Mouse (Mus musculus) Patski (cell line): ENCODE data around the gene Elf5. TPM values are rescaled to one million over a fixed set of nuclear protein-coding genes. Genes with fewer than 3 reads are reported as not detected.

Source experiments
- ATAC-seq: fragments of 100-300 bp; one replicate; pipeline ENCODE4 v1.8.0; 2021
- CTCF ChIA-PET: fragments of 350-600 bp; sonication (Branson Sonifier 250); formaldehyde crosslinking; loops from one replicate; lab custom pipeline; 2022; ENCODE audit warnings: inconsistent platforms; lab: Charles Lee
- POLR2A ChIA-PET: fragments of 350-600 bp; sonication (Branson Sonifier 250); formaldehyde crosslinking; loops from one replicate; lab custom pipeline; 2022; ENCODE audit warnings: antibody characterized with exemption, inconsistent platforms; lab: Charles Lee
- DNase-seq: peaks from one replicate; pipeline ENCODE4 v3.0.0-alpha.2; 2011; ENCODE audit warnings: low read depth, low spot score
- H3K27me3 ChIP-seq: fragments of 371-371 bp; one replicate; pipeline ENCODE4 v1.5.1; 2021
- CTCF ChIP-seq: fragments of 100-300 bp; IDR thresholded peaks from one replicate; pipeline ENCODE4 v1.5.1; 2021
- in situ Hi-C: fragments of 300-500 bp; cut with MboI; formaldehyde crosslinking; loops from 3 replicates; pipeline ENCODE4 v1.11.1; 2018; ENCODE audit warnings: low pct_unique_long_range_greater_than_20kb, mixed read lengths
- polyA plus RNA-seq: library from polyadenylated mRNA; unstranded; gene quantifications from one replicate; pipeline ENCODE4 v1.2.3, GENCODE M21; 2021

Elf5 gene
- not detected for polyA plus RNA-seq

GRCm38 (mm10) chr2:103411348-103411747, at the start of gene Elf5:
Gene Elf5, plus strand, starts transcription at chr2:103411688.
- no peak for TF ChIP-seq CTCF
- CTCF ChIA-PET: interaction anchor here (1.2 to 1.7 kb wide), 3 partner anchors 14 to 35 kb away, joined by 3 to 10 read pairs (median 3); no protein-coding TSS in a partner anchor
- peak; percentile 69 for ATAC-seq
- POLR2A ChIA-PET: no interaction called here
- peak; percentile 68 for DNase-seq
- H3K27me3 ChIP-seq: no peaks in the 10 kb centered on the region
- in situ Hi-C loops: no loop called here

- DNase-seq (no peak), ATAC-seq (no peak)
- CTCF ChIA-PET: no interaction called here
- in situ Hi-C loops: no loop called here
- POLR2A ChIA-PET: no interaction called here
- H3K27me3 ChIP-seq: peaks cover 3% of the 10 kb centered on the region
- TF ChIP-seq CTCF: no peak
Observed at GRCm38 (mm10) chr2:103372541-103372940, 38.9 kb upstream of the Elf5 start.

- ATAC-seq (no peak), DNase-seq (no peak)
- CTCF ChIA-PET: interaction anchor here (1.1 kb wide), 1 partner anchor 35 kb away, joined by 3 read pairs; no protein-coding TSS in a partner anchor
- no peak for TF ChIP-seq CTCF
- in situ Hi-C loops: no loop called here
- POLR2A ChIA-PET: no interaction called here
- H3K27me3 ChIP-seq: no peaks in the 10 kb centered on the region
Observed at GRCm38 (mm10) chr2:103379502-103380160, 31.9 kb upstream of the Elf5 start.

GRCm38 (mm10) chr2:103382174-103382573, 29.3 kb upstream of the Elf5 start:
- no peak for TF ChIP-seq CTCF
- POLR2A ChIA-PET: no interaction called here
- no peak for DNase-seq
- H3K27me3 ChIP-seq: peaks cover 3% of the 10 kb centered on the region
- in situ Hi-C loops: no loop called here
- no peak for ATAC-seq
- CTCF ChIA-PET: no interaction called here

- POLR2A ChIA-PET: no interaction called here
- no peak for TF ChIP-seq CTCF
- in situ Hi-C loops: no loop called here
- peaks cover 3% of the 10 kb centered on the region for H3K27me3 ChIP-seq
- ATAC-seq (no peak), DNase-seq (no peak)
- CTCF ChIA-PET: interaction anchor here (1.4 to 1.7 kb wide), 2 partner anchors 12 to 303 kb away, joined by 3 to 7 read pairs; no protein-coding TSS in a partner anchor
Observed at GRCm38 (mm10) chr2:103387881-103388280, 23.6 kb upstream of the Elf5 start.

GRCm38 (mm10) chr2:103388311-103388710, 23.2 kb upstream of the Elf5 start:
- DNase-seq (no peak), ATAC-seq (no peak)
- in situ Hi-C loops: no loop called here
- CTCF ChIA-PET: interaction anchor here (1.4 to 1.7 kb wide), 2 partner anchors 13 to 303 kb away, joined by 3 to 7 read pairs; no protein-coding TSS in a partner anchor
- POLR2A ChIA-PET: interaction anchor here (0.9 kb wide), 1 partner anchor 31 kb away, joined by 3 read pairs; no protein-coding TSS in a partner anchor
- H3K27me3 ChIP-seq: peaks cover 3% of the 10 kb centered on the region
- no peak for TF ChIP-seq CTCF

- POLR2A ChIA-PET: no interaction called here
- peaks cover 3% of the 10 kb centered on the region for H3K27me3 ChIP-seq
- in situ Hi-C loops: no loop called here
- DNase-seq: no peak
- CTCF ChIA-PET: interaction anchor here (2.7 kb wide), 1 partner anchor 11 kb away, joined by 6 read pairs; no protein-coding TSS in a partner anchor
- no peak for ATAC-seq
- TF ChIP-seq CTCF: no peak
Observed at GRCm38 (mm10) chr2:103390086-103390988, 21.2 kb upstream of the Elf5 start.

- no peak for ATAC-seq
- ChIA-PET POLR2A (no interaction called here), CTCF (interaction anchor here (2.7 kb wide), 1 partner anchor 10 kb away, joined by 6 read pairs; no protein-coding TSS in a partner anchor)
- TF ChIP-seq CTCF: no peak
- peaks cover 3% of the 10 kb centered on the region for H3K27me3 ChIP-seq
- in situ Hi-C loops: no loop called here
- DNase-seq: no peak
Observed at GRCm38 (mm10) chr2:103391626-103392025, 19.9 kb upstream of the Elf5 start.

- no peak for TF ChIP-seq CTCF
- in situ Hi-C loops: no loop called here
- CTCF ChIA-PET: no interaction called here
- ATAC-seq (no peak), DNase-seq (no peak)
- peaks cover 14% of the 10 kb centered on the region for H3K27me3 ChIP-seq
- POLR2A ChIA-PET: no interaction called here
Observed at GRCm38 (mm10) chr2:103398110-103398509, 13.4 kb upstream of the Elf5 start.

GRCm38 (mm10) chr2:103400691-103401090, 10.8 kb upstream of the Elf5 start:
- in situ Hi-C loops: no loop called here
- ATAC-seq (no peak), DNase-seq (peak; percentile 33)
- no peak for TF ChIP-seq CTCF
- ChIA-PET CTCF (interaction anchor here (1.1 to 1.3 kb wide), 2 partner anchors 9 to 23 kb away, joined by 3 to 6 read pairs; no protein-coding TSS in a partner anchor), POLR2A (no interaction called here)
- H3K27me3 ChIP-seq: peaks cover 14% of the 10 kb centered on the region
